Mouse (Mus musculus) limb, embryonic 10.5 days (tissue): ENCODE measurements around the gene Parvb. TPM values are rescaled to one million over a fixed set of nuclear protein-coding genes. Genes with fewer than 3 reads are reported as not detected.

Experiments used
- polyA plus RNA-seq: library from polyadenylated mRNA; unstranded; fragments of >200 nt; fragmentation: Nextera tagmentation; extraction: Ambion mirVana; gene quantifications from 2 replicates; pipeline ENCODE4 v1.2.1, GENCODE M21; 2016

Gene Parvb
- polyA plus RNA-seq, 1 experiment from 2014 or later = 9.0 TPM

Other genes starting within 250 kb of the Parvb start
- gene Efcab6, start 166.7 kb upstream of the Parvb start, polyA plus RNA-seq = not detected in 2 replicates
- gene Sult4a1, start 126.3 kb upstream of the Parvb start, polyA plus RNA-seq = 1.2 and 1.3 TPM in 2 replicates
- gene Pnpla5, start 108.9 kb upstream of the Parvb start, polyA plus RNA-seq = not detected in 2 replicates
- 0.10 and 0.19 TPM in 2 replicates for gene Pnpla3, start 64.2 kb upstream of the Parvb start, polyA plus RNA-seq
- gene Samm50, start 39.8 kb upstream of the Parvb start, polyA plus RNA-seq = 117 and 118 TPM in 2 replicates
- 0.72 and 0.75 TPM in 2 replicates for gene Parvg, start 92.0 kb downstream of the Parvb start, polyA plus RNA-seq
- gene Shisal1, start 215.1 kb downstream of the Parvb start, polyA plus RNA-seq = 0.15 and 0.73 TPM in 2 replicates